Mouse (Mus musculus) fibroblast of lung, adult 2 months (primary cell): Measurements from ENCODE around the gene Olfr944.

Source experiments
- DNase-seq: peaks from one replicate; pipeline ENCODE4 v3.0.0-alpha.2; 2011; ENCODE audit warnings: low read depth

The Olfr944 gene

GRCm38 (mm10) chr9:39201620-39202019 is at the start of gene Olfr944:
Gene Olfr944 (plus strand): TSS chr9:39201920.
- DNase-seq: no peak

DNA sequence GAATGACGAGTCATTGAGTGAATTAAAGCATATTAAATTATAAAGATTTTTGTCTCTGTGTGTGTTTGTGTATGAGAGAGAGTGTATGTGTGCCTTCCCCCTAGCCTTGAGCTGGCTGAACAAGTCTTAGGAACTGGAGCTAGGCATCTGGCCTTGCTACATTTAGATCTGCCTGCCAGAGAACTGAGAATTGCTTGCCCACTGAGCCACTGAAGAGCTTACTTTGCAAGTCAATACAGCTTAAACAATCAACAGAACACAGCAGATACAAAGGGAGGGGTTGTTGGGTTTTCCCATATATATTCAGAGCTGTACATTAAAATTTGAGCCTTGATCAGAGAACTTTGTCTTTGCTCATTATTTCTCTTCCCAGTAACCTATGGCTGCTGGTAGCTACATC is 49.3 kb upstream of the Olfr944 start:
- no peak for DNase-seq

DNA sequence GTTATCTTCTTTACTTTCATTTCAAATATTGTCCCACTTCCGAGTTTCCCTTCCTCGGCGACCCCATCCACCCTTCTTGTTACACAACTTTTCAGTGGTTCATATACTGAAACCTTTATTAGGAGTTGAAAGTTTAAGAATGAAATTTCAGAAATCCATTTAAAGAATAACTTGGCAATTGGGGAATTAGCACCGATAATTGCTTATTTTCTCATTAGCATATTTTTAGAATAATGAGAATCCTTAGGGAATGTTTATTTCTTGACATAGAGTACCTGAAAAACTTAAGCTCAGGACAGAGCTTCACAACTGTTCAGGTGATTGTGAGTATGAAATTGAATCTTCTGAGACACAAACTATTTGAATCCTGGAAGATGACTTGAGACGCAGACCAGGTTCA is 35.7 kb upstream of the Olfr944 start, which contains the start of gene Olfr943:
Olfr943 (plus strand) TSS at position 301 of the 400 bp plus-strand sequence.
- DNase-seq: no peak

GRCm38 (mm10) chr9:39249894-39250293 is 48.2 kb downstream of the Olfr944 start, which contains the start of gene Olfr1537:
Gene Olfr1537 (minus strand): TSS chr9:39249994.
- DNase-seq: no peak
